Comparison of ENCODE assay signal across 9 mouse cellular contexts in genomic region chr8:109279129-109279528, GRCm38 (mm10).
DNase-seq lines count a peak whose midpoint lies in the region; ATAC-seq and TF ChIP-seq lines count a peak whose summit lies in the region.
"Had no signal": no experiment of that assay in that cellular context is flagged by ENCODE, and none has a peak within 500 bp of the region (broad histone marks: within the 10 kb centered on the region; RNA-seq: fewer than 3 reads in every experiment).

No protein-coding gene starts in this region.

- H3K9ac ChIP-seq in heart, postnatal 0 days (replicated peaks; ENCODE audit: low read depth, low read length), result no peak overlapping the region
- H3K9ac ChIP-seq: embryonic facial prominence, embryonic 12.5 days had no signal

- no peak overlapping the region for H3K4me2 ChIP-seq in heart, postnatal 0 days (ENCODE audit: low read depth, low read length)
- H3K4me2 ChIP-seq: embryonic facial prominence, embryonic 12.5 days had no signal

- H3K36me3 ChIP-seq in heart, postnatal 0 days (replicated peaks; ENCODE audit: control insufficient read depth, insufficient read depth, low read length), result no peaks in the 10 kb centered on the region
- H3K36me3 ChIP-seq in testis, adult 2 months (ENCODE audit: control insufficient read depth, insufficient read depth, low read length), result no peaks in the 10 kb centered on the region
- H3K36me3 ChIP-seq: embryonic facial prominence, embryonic 12.5 days had no signal

- peak; percentile 9 for DNase-seq in heart, postnatal 0 days (ENCODE audit: low spot score)
- DNase-seq in heart, postnatal 25 days (ENCODE audit: low spot score), result no peak
- DNase-seq in testis, postnatal 14 days (ENCODE audit: low spot score), result no peak
- peak; percentile 19 for DNase-seq in c-Kit-positive CD71-negative TER-119-negative erythroid progenitor cells, embryonic 14.5 days (ENCODE audit: low read depth)
- peak; percentile 33 to 45 for DNase-seq in layer of hippocampus, postnatal 10 days (ENCODE audit: low spot score in 2 of 2)
- DNase-seq in retina, postnatal 1 day, result peak; percentile 76
- no peak for DNase-seq in urinary bladder, postnatal 4 days (ENCODE audit: low spot score in 2 of 2)

- 12% methylated on average over 5 of the region's 5 CpGs for WGBS in heart, postnatal 0 days

- no peak for TF ChIP-seq POLR2A in testis, adult 2 months (IDR thresholded peaks at IDR 0.05; ENCODE audit: control insufficient read depth, low read depth, low read length)

- TF ChIP-seq EP300 in heart, postnatal 0 days (IDR thresholded peaks at IDR 0.05; ENCODE audit: low read depth), result no peak

- no peaks in the 10 kb centered on the region for H3K27me3 ChIP-seq in heart, postnatal 0 days (ENCODE audit: control insufficient read depth, insufficient read depth, low read length)
- H3K27me3 ChIP-seq in testis, adult 2 months (ENCODE audit: control insufficient read depth, insufficient read depth, low read length), result no peaks in the 10 kb centered on the region
- H3K27me3 ChIP-seq: embryonic facial prominence, embryonic 12.5 days had no signal

- no peak overlapping the region for H3K27ac ChIP-seq in heart, postnatal 0 days (ENCODE audit: low read depth)
- H3K27ac ChIP-seq in testis, adult 2 months (ENCODE audit: control insufficient read depth, insufficient read depth, low read depth, low read length), result no peak overlapping the region
- H3K27ac ChIP-seq: embryonic facial prominence, embryonic 12.5 days had no signal

- peak; percentile 48 for TF ChIP-seq CTCF in heart, postnatal 0 days (IDR thresholded peaks at IDR 0.05; ENCODE audit: low read depth)
- peak; percentile 25; the same call in 1 of the 2 replicates for TF ChIP-seq CTCF in testis, adult 2 months (IDR thresholded peaks at IDR 0.05; ENCODE audit: control insufficient read depth, insufficient read depth, insufficient replicate concordance, low read depth, low read length)

- intact Hi-C loops in heart, postnatal 25 days (cut with DNase I), result no loop called here

- H3K4me3 ChIP-seq in heart, postnatal 0 days (ENCODE audit: low read depth, low read length), result no peak overlapping the region
- H3K4me3 ChIP-seq in testis, adult 2 months (ENCODE audit: control insufficient read depth, low read depth, low read length), result no peak overlapping the region
- H3K4me3 ChIP-seq: embryonic facial prominence, embryonic 12.5 days had no signal

- H3K4me1 ChIP-seq in heart, postnatal 0 days (ENCODE audit: control insufficient read depth, insufficient read depth), result no peaks in the 10 kb centered on the region
- peaks cover 8% of the 10 kb centered on the region for H3K4me1 ChIP-seq in testis, adult 2 months (ENCODE audit: control insufficient read depth, insufficient read depth, low read length)

- ATAC-seq in heart, postnatal 0 days (ENCODE audit: insufficient read depth, low read depth), result no peak

- H3K9me3 ChIP-seq in heart, postnatal 0 days (replicated peaks; ENCODE audit: control insufficient read depth, low read length), result no peaks in the 10 kb centered on the region
- H3K9me3 ChIP-seq: embryonic facial prominence, embryonic 12.5 days had no signal

Comparison
In these comparisons a context has a peak if more than half of its experiments do, and no peak if none do; other contexts are left out.
1. DNase-seq: peak in heart, postnatal 0 days (single experiment), c-Kit-positive CD71-negative TER-119-negative erythroid progenitor cells, embryonic 14.5 days (single experiment), layer of hippocampus, postnatal 10 days (2 of 2) and retina, postnatal 1 day (single experiment); none in heart, postnatal 25 days (single experiment), testis, postnatal 14 days (single experiment) and urinary bladder, postnatal 4 days (0 of 2).